Mouse (Mus musculus) bone marrow macrophage, adult 2 months (primary cell): Measurements from ENCODE around the gene Rbms3. TPM values are rescaled to one million over a fixed set of nuclear protein-coding genes. Genes with fewer than 3 reads are reported as not detected.

ENCODE experiments used
- H3K27ac ChIP-seq: 2 replicates; pipeline ENCODE4 v1.5.1; 2012; ENCODE audit warnings: low read depth, low read length; ENCODE audit not compliant: insufficient read depth
- H3K4me1 ChIP-seq: 2 replicates; pipeline ENCODE4 v1.6.1; 2012; ENCODE audit warnings: low read length; ENCODE audit not compliant: control insufficient read depth, insufficient read depth
- H3K4me3 ChIP-seq: 2 replicates; pipeline ENCODE4 v1.5.1; 2012; ENCODE audit warnings: mild to moderate bottlenecking, low read length, moderate library complexity; ENCODE audit not compliant: insufficient read depth
- CTCF ChIP-seq: IDR thresholded peaks from 2 replicates; pipeline ENCODE4 v1.5.1; 2012; ENCODE audit warnings: low read depth, mild to moderate bottlenecking, low read length, moderate library complexity
- POLR2A ChIP-seq: IDR thresholded peaks from 2 replicates; pipeline ENCODE4 v1.6.1; 2012; ENCODE audit warnings: mild to moderate bottlenecking, low read depth, low read length, borderline replicate concordance
- polyA plus RNA-seq: library from polyadenylated mRNA; stranded (reverse); fragments of >200 nt; gene quantifications from 2 replicates; pipeline ENCODE4 v1.2.4, GENCODE M21; 2012; ENCODE audit not compliant: missing spikeins, insufficient read depth, insufficient read length

The Rbms3 gene
- polyA plus RNA-seq, 1 experiment, result 0.13 TPM

- TF ChIP-seq CTCF (no peak), POLR2A (no peak)
- no peak overlapping the region for H3K27ac ChIP-seq
- peaks cover 3% of the 10 kb centered on the region; the same call in 1 of the 2 replicates for H3K4me1 ChIP-seq
- no peak overlapping the region for H3K4me3 ChIP-seq
Measured at GRCm38 (mm10) chr9:116832822-116833221, 796.9 kb downstream of the Rbms3 start.

- H3K27ac ChIP-seq, result 0 out of 2 replicates have a peak overlapping the region, but pooled peaks have one; percentile 14
- H3K4me1 ChIP-seq, result peaks cover 3% of the 10 kb centered on the region; the same call in 1 of the 2 replicates
- TF ChIP-seq POLR2A, result no peak
- no peak for TF ChIP-seq CTCF
- H3K4me3 ChIP-seq, result no peak overlapping the region
Measured at GRCm38 (mm10) chr9:116831386-116831785, 798.3 kb downstream of the Rbms3 start.

- no peak overlapping the region for H3K4me3 ChIP-seq
- peaks cover 3% of the 10 kb centered on the region; the same call in 1 of the 2 replicates for H3K4me1 ChIP-seq
- no peak overlapping the region for H3K27ac ChIP-seq
- TF ChIP-seq POLR2A, result no peak
- TF ChIP-seq CTCF, result no peak
Measured at GRCm38 (mm10) chr9:116829929-116830328, 799.8 kb downstream of the Rbms3 start.

- H3K27ac ChIP-seq, result no peak overlapping the region
- H3K4me3 ChIP-seq, result no peak overlapping the region
- TF ChIP-seq POLR2A (no peak), CTCF (no peak)
- H3K4me1 ChIP-seq, result peaks cover 10% of the 10 kb centered on the region; the same call in 1 of the 2 replicates
Measured at GRCm38 (mm10) chr9:116821601-116822000, 808.1 kb downstream of the Rbms3 start.

- Histone ChIP-seq H3K4me1 (peaks cover 21% of the 10 kb centered on the region), H3K27ac (no peak overlapping the region), H3K4me3 (no peak overlapping the region)
- TF ChIP-seq CTCF (no peak), POLR2A (no peak)
Measured at GRCm38 (mm10) chr9:116817196-116817595, 812.5 kb downstream of the Rbms3 start.

GRCm38 (mm10) chr9:116814495-116815094 is 815.1 kb downstream of the Rbms3 start:
- no peak overlapping the region for H3K27ac ChIP-seq
- H3K4me1 ChIP-seq, result peaks cover 24% of the 10 kb centered on the region
- TF ChIP-seq CTCF, result no peak
- TF ChIP-seq POLR2A, result no peak
- H3K4me3 ChIP-seq, result no peak overlapping the region

- Histone ChIP-seq H3K4me3 (no peak overlapping the region), H3K27ac (peak overlapping the region; percentile 81), H3K4me1 (peaks cover 25% of the 10 kb centered on the region)
- TF ChIP-seq CTCF (no peak), POLR2A (no peak)
Measured at GRCm38 (mm10) chr9:116813396-116813795, 816.3 kb downstream of the Rbms3 start.

- peak overlapping the region; percentile 42 for H3K27ac ChIP-seq
- TF ChIP-seq CTCF (no peak), POLR2A (no peak)
- peaks cover 30% of the 10 kb centered on the region for H3K4me1 ChIP-seq
- H3K4me3 ChIP-seq, result no peak overlapping the region
Measured at GRCm38 (mm10) chr9:116809260-116809659, 820.5 kb downstream of the Rbms3 start.

GRCm38 (mm10) chr9:116808401-116808800 is 821.3 kb downstream of the Rbms3 start:
- Histone ChIP-seq H3K4me3 (no peak overlapping the region), H3K27ac (peak overlapping the region; percentile 88), H3K4me1 (peaks cover 27% of the 10 kb centered on the region)
- no peak for TF ChIP-seq POLR2A
- TF ChIP-seq CTCF, result no peak

GRCm38 (mm10) chr9:116807166-116808081 is 822.3 kb downstream of the Rbms3 start:
- TF ChIP-seq CTCF (no peak), POLR2A (no peak)
- peak overlapping the region; percentile 88 for H3K27ac ChIP-seq
- no peak overlapping the region for H3K4me3 ChIP-seq
- H3K4me1 ChIP-seq, result peaks cover 21% of the 10 kb centered on the region
